Mouse (Mus musculus) CH12.LX (cell line): ENCODE results near the gene Htra1. TPM values are rescaled to one million over a fixed set of nuclear protein-coding genes. Genes with fewer than 3 reads are reported as not detected.

Experiments
- DNase-seq: peaks from one replicate; pipeline ENCODE4 v3.0.0-alpha.2; 2013; ENCODE audit errors: extremely low read depth
- H3K27ac ChIP-seq: 2 replicates; pipeline ENCODE4 v1.5.1; 2012; ENCODE audit warnings: low read depth, mild to moderate bottlenecking, control low read depth, moderate library complexity; ENCODE audit not compliant: insufficient read depth
- H3K27me3 ChIP-seq: replicated peaks from 2 replicates; pipeline ENCODE3; 2012; ENCODE audit warnings: inconsistent platforms
- H3K36me3 ChIP-seq, 2 experiments: replicated peaks in 1 of 2; 2 replicates each; pipeline versions ENCODE3 to v1.6.1; 2012; ENCODE audit warnings: inconsistent platforms in 1 of 2, low read length in 1 of 2, mild to moderate bottlenecking in 1 of 2, mixed read lengths in 1 of 2, moderate library complexity in 1 of 2; ENCODE audit not compliant: control insufficient read depth in 1 of 2, insufficient read depth in 1 of 2
- H3K4me1 ChIP-seq, 2 experiments: 2 replicates each; pipeline ENCODE4 v1.6.1; 2012; ENCODE audit warnings: inconsistent platforms in 1 of 2, moderate library complexity in 1 of 2; ENCODE audit not compliant: insufficient read depth in 2 of 2, control insufficient read depth in 1 of 2
- H3K4me2 ChIP-seq: 2 replicates; pipeline ENCODE4 v1.6.1; 2012; ENCODE audit warnings: low read depth, mild to moderate bottlenecking, control low read depth; ENCODE audit not compliant: poor library complexity, insufficient read depth, severe bottlenecking
- H3K4me3 ChIP-seq, 3 experiments: fragments of 150-350 bp in 1 of 3; sonication (generic) in 1 of 3; replicated peaks in 1 of 3; 2 replicates each; pipeline versions ENCODE3 to v1.5.1; 2011 to 2012; ENCODE audit warnings: low read depth in 2 of 3, low read length in 2 of 3, mild to moderate bottlenecking in 2 of 3, moderate library complexity in 2 of 3, control low read depth in 1 of 3, improper control_type of control experiment in 1 of 3, inconsistent platforms in 1 of 3, mixed read lengths in 1 of 3; ENCODE audit not compliant: poor library complexity in 1 of 3
- H3K79me2 ChIP-seq: replicated peaks from 2 replicates; pipeline ENCODE4 v1.6.1; 2012; ENCODE audit warnings: mild to moderate bottlenecking, moderate library complexity; ENCODE audit not compliant: control insufficient read depth, poor library complexity, insufficient read depth, severe bottlenecking; ENCODE audit errors: extremely low read depth
- H3K9ac ChIP-seq: 2 replicates; pipeline ENCODE4 v1.6.1; 2012; ENCODE audit warnings: low read depth, mild to moderate bottlenecking, control low read depth, moderate library complexity; ENCODE audit not compliant: insufficient read depth
- H3K9me3 ChIP-seq: replicated peaks from 2 replicates; pipeline ENCODE3; 2012; ENCODE audit warnings: low read length, inconsistent platforms, mixed read lengths
- BHLHE40 ChIP-seq: IDR thresholded peaks from 2 replicates; pipeline ENCODE4 v1.6.1; 2011; ENCODE audit warnings: mild to moderate bottlenecking, low read depth, low read length, improper control_type of control experiment
- CHD2 ChIP-seq: IDR thresholded peaks from 2 replicates; pipeline ENCODE4 v1.6.1; 2011; ENCODE audit warnings: low read length, improper control_type of control experiment
- CTCF ChIP-seq, 2 experiments: IDR thresholded peaks in 1 of 2; conservative IDR thresholded peaks in 1 of 2; 2 replicates each; pipeline ENCODE4 v1.5.1; 2011 to 2012; ENCODE audit warnings: low read depth in 2 of 2, low read length in 2 of 2, improper control_type of control experiment in 1 of 2, inconsistent platforms in 1 of 2, mild to moderate bottlenecking in 1 of 2, moderate library complexity in 1 of 2
- E2F4 ChIP-seq: IDR thresholded peaks from 2 replicates; pipeline ENCODE4 v1.6.1; 2011; ENCODE audit warnings: low read depth, low read length, improper control_type of control experiment; ENCODE audit not compliant: insufficient replicate concordance
- EP300 ChIP-seq: IDR thresholded peaks from 2 replicates; pipeline ENCODE4 v1.6.1; 2011; ENCODE audit warnings: low read length, improper control_type of control experiment
- GABPA ChIP-seq: IDR thresholded peaks from 2 replicates; pipeline ENCODE4 v1.6.1; 2012; ENCODE audit warnings: low read depth, low read length, improper control_type of control experiment, inconsistent platforms; ENCODE audit not compliant: insufficient replicate concordance
- KAT2A ChIP-seq: IDR thresholded peaks from 2 replicates; pipeline ENCODE4 v1.6.1; 2012; ENCODE audit warnings: low read length, improper control_type of control experiment, inconsistent platforms; ENCODE audit not compliant: insufficient replicate concordance
- MAFK ChIP-seq: IDR thresholded peaks from 2 replicates; pipeline ENCODE4 v1.6.1; 2011; ENCODE audit warnings: low read length, improper control_type of control experiment; ENCODE audit not compliant: insufficient replicate concordance
- MAX ChIP-seq: IDR thresholded peaks from 2 replicates; pipeline ENCODE4 v1.6.1; 2011; ENCODE audit warnings: low read length, improper control_type of control experiment
- MAZ ChIP-seq: IDR thresholded peaks from 2 replicates; pipeline ENCODE4 v1.6.1; 2012; ENCODE audit warnings: low read depth, mild to moderate bottlenecking, inconsistent platforms, low read length, improper control_type of control experiment, moderate library complexity
- MEF2A ChIP-seq: IDR thresholded peaks from 2 replicates; pipeline ENCODE4 v1.6.1; 2014; ENCODE audit warnings: low read depth, mild to moderate bottlenecking, inconsistent platforms, low read length, improper control_type of control experiment, borderline replicate concordance
- MXI1 ChIP-seq: IDR thresholded peaks from 2 replicates; pipeline ENCODE4 v1.6.1; 2011; ENCODE audit warnings: mild to moderate bottlenecking, low read depth, low read length, improper control_type of control experiment
- NRF1 ChIP-seq: IDR thresholded peaks from 2 replicates; pipeline ENCODE4 v1.6.1; 2014; ENCODE audit warnings: low read depth, mild to moderate bottlenecking, inconsistent platforms, low read length, improper control_type of control experiment, moderate library complexity
- PAX5 ChIP-seq: IDR thresholded peaks from 2 replicates; pipeline ENCODE4 v1.6.1; 2012; ENCODE audit warnings: low read length, inconsistent platforms, mixed read lengths
- POLR2A ChIP-seq: IDR thresholded peaks from 2 replicates; pipeline ENCODE4 v1.6.1; 2011; ENCODE audit warnings: low read depth, mild to moderate bottlenecking, improper control_type of control experiment, low read length
- POLR2AphosphoS2 ChIP-seq: IDR thresholded peaks from 2 replicates; pipeline ENCODE4 v1.6.1; 2011; ENCODE audit warnings: low read depth, low read length, improper control_type of control experiment
- TCF12 ChIP-seq: IDR thresholded peaks from 2 replicates; pipeline ENCODE4 v1.6.1; 2014; ENCODE audit warnings: low read depth, mild to moderate bottlenecking, inconsistent platforms, low read length, improper control_type of control experiment
- UBTF ChIP-seq: IDR thresholded peaks from 2 replicates; pipeline ENCODE4 v1.6.1; 2012; ENCODE audit warnings: low read depth, mild to moderate bottlenecking, inconsistent platforms, low read length, improper control_type of control experiment, moderate library complexity
- USF1 ChIP-seq: IDR thresholded peaks from 2 replicates; pipeline ENCODE4 v1.6.1; 2014; ENCODE audit warnings: low read depth, mild to moderate bottlenecking, inconsistent platforms, low read length, improper control_type of control experiment
- ZC3H11A ChIP-seq: IDR thresholded peaks from 2 replicates; pipeline ENCODE4 v1.6.1; 2012; ENCODE audit warnings: low read depth, mild to moderate bottlenecking, inconsistent platforms, low read length, improper control_type of control experiment
- ZMIZ1 ChIP-seq: IDR thresholded peaks from 2 replicates; pipeline ENCODE4 v1.6.1; 2012; ENCODE audit warnings: low read depth, mild to moderate bottlenecking, inconsistent platforms, low read length, improper control_type of control experiment
- ZNF384 ChIP-seq: IDR thresholded peaks from 2 replicates; pipeline ENCODE4 v1.6.1; 2012; ENCODE audit warnings: low read depth, low read length, improper control_type of control experiment, inconsistent platforms
- dilution Hi-C: fragments of 300-500 bp; cut with MboI; formaldehyde crosslinking; loops from 2 replicates; pipeline ENCODE4 v1.14.3; 2020; ENCODE audit warnings: low sequenced_read_pairs; ENCODE audit not compliant: extremely low pct_unique_long_range_greater_than_20kb, extremely low pct_ligation_motif_present
- in situ Hi-C: fragments of 300-500 bp; cut with MboI; formaldehyde crosslinking; loops from 3 replicates; pipeline ENCODE4 v1.14.3; 2019; ENCODE audit warnings: low sequenced_read_pairs, low pct_ligation_motif_present, low pct_unique_long_range_greater_than_20kb, mixed read lengths
- polyA plus RNA-seq: library from polyadenylated mRNA; unstranded; fragments of >175 nt; gene quantifications from 2 replicates; pipeline ENCODE4 v1.2.1, GENCODE M21; 2012; ENCODE audit warnings: low read depth; ENCODE audit not compliant: insufficient read length
- total RNA-seq, 2 experiments: library from RNA; depleted of rRNA; stranded (reverse); fragments of 300-350 nt in 1 of 2; fragments of >200 nt in 1 of 2; gene quantifications; 2 replicates each; pipeline ENCODE4 v1.2.3; 2012 to 2014

Htra1 gene
- total and polyA plus RNA-seq, 3 experiments = not detected

- no peak overlapping the region for H3K4me2 ChIP-seq
- no peaks in the 10 kb centered on the region for H3K79me2 ChIP-seq
- no peaks in the 10 kb centered on the region for H3K4me1 ChIP-seq
- in situ Hi-C loops (no loop called here), dilution Hi-C loops (no loop called here)
- H3K27ac ChIP-seq = no peak overlapping the region
- no peak overlapping the region for H3K4me3 ChIP-seq
- peaks cover under 1% of the 10 kb centered on the region for H3K9me3 ChIP-seq
- no peak for DNase-seq
- TF ChIP-seq MXI1 (no peak), MAZ (no peak), USF1 (no peak), NRF1 (no peak), POLR2AphosphoS2 (no peak), TCF12 (no peak), CTCF (conservative IDR thresholded peaks at IDR 0.05 in 1 of 2, IDR thresholded peaks at IDR 0.05 in 1 of 2; ENCODE audit: low read depth in 2 of 2, low read length in 2 of 2) (no peak), MAX (no peak), KAT2A (no peak), BHLHE40 (no peak), ZMIZ1 (no peak), GABPA (no peak), E2F4 (no peak), POLR2A (no peak), MEF2A (no peak), EP300 (no peak), ZC3H11A (no peak)
- H3K27me3 ChIP-seq = peaks cover 65% of the 10 kb centered on the region
- no peaks in the 10 kb centered on the region for H3K36me3 ChIP-seq
- no peak overlapping the region for H3K9ac ChIP-seq
These were observed 76.0 kb downstream of the Htra1 start for GRCm38 (mm10) chr7:131011901-131012300.

GRCm38 (mm10) chr7:131019181-131019580 lies 83.3 kb downstream of the Htra1 start:
- no peak for DNase-seq
- in situ Hi-C loops = no loop called here

More at GRCm38 (mm10) chr7:131019181-131019580, 83.3 kb downstream of the Htra1 start:
- Histone ChIP-seq H3K4me1 (no peaks in the 10 kb centered on the region), H3K9ac (no peak overlapping the region), H3K27ac (no peak overlapping the region), H3K9me3 (no peaks in the 10 kb centered on the region), H3K27me3 (peaks cover 55% of the 10 kb centered on the region), H3K4me2 (no peak overlapping the region)
- dilution Hi-C loops = no loop called here
- no peak for TF ChIP-seq MEF2A
- no peak for TF ChIP-seq MAFK
- no peak for TF ChIP-seq POLR2A
- TF ChIP-seq NRF1 = no peak
- no peak for TF ChIP-seq KAT2A
- no peak for TF ChIP-seq TCF12
- no peak for TF ChIP-seq PAX5
- no peak for TF ChIP-seq CHD2
- no peak for TF ChIP-seq ZMIZ1
- TF ChIP-seq MAZ = no peak
- TF ChIP-seq ZNF384 = no peak
- TF ChIP-seq MXI1 = no peak
- TF ChIP-seq UBTF = no peak
- TF ChIP-seq, all 38 proteins: peak for 0
- H3K79me2 ChIP-seq = no peaks in the 10 kb centered on the region
- H3K4me3 ChIP-seq = no peak overlapping the region
- no peaks in the 10 kb centered on the region for H3K36me3 ChIP-seq
